Mouse (Mus musculus) hindbrain, embryonic 13.5 days (tissue): ENCODE measurements around the gene Sez6. TPM values are rescaled to one million over a fixed set of nuclear protein-coding genes. Genes with fewer than 3 reads are reported as not detected.

ENCODE experiments used
- ATAC-seq: fragments of 200-750 bp; cut with Nextera tagmentation; 2 replicates; pipeline ENCODE4 v1.8.0; 2017; ENCODE audit warnings: moderate TSS enrichment; ENCODE audit not compliant: low FRiP score
- H3K27ac ChIP-seq: fragments of 300-500 bp; sonication (generic); 2 replicates; pipeline ENCODE4 v1.5.1; 2015; ENCODE audit warnings: inconsistent platforms, mild to moderate bottlenecking, moderate library complexity
- H3K27me3 ChIP-seq: fragments of 300-500 bp; sonication (generic); 2 replicates; pipeline ENCODE4 v1.6.1; 2015; ENCODE audit warnings: mild to moderate bottlenecking, inconsistent platforms
- H3K36me3 ChIP-seq: fragments of 300-500 bp; sonication (generic); 2 replicates; pipeline ENCODE4 v1.6.1; 2015; ENCODE audit warnings: mild to moderate bottlenecking, inconsistent platforms
- H3K4me1 ChIP-seq: fragments of 300-500 bp; sonication (generic); replicated peaks from 2 replicates; pipeline ENCODE4 v1.6.1; 2015; ENCODE audit warnings: inconsistent platforms
- H3K4me2 ChIP-seq: fragments of 300-500 bp; sonication (generic); 2 replicates; pipeline ENCODE4 v1.6.1; 2015; ENCODE audit warnings: inconsistent platforms, mild to moderate bottlenecking, moderate library complexity
- H3K4me3 ChIP-seq: fragments of 300-500 bp; sonication (generic); 2 replicates; pipeline ENCODE4 v1.5.1; 2015; ENCODE audit warnings: mild to moderate bottlenecking, inconsistent platforms
- H3K9ac ChIP-seq: fragments of 300-500 bp; sonication (generic); 2 replicates; pipeline ENCODE4 v1.6.1; 2015; ENCODE audit warnings: mild to moderate bottlenecking, inconsistent platforms
- H3K9me3 ChIP-seq: fragments of 300-500 bp; sonication (generic); 2 replicates; pipeline ENCODE4 v1.6.1; 2016; ENCODE audit warnings: inconsistent platforms
- WGBS: fragments of 180-500 bp; shearing (Covaris S2); methylation state at CpG from one replicate; pipeline ENCODE4 v1.1.7; 2015; 5-methylcytosine and 5-hydroxymethylcytosine counted together
- polyA plus RNA-seq: library from polyadenylated mRNA; unstranded; fragments of >200 nt; fragmentation: Nextera tagmentation; extraction: Ambion mirVana; gene quantifications from 2 replicates; pipeline ENCODE4 v1.2.1, GENCODE M21; 2015

Gene Sez6
- polyA plus RNA-seq, 1 experiment from 2014 or later: 112 TPM

GRCm38 (mm10) chr11:77934111-77934521 lies 3.5 kb downstream of the Sez6 start:
- H3K36me3 ChIP-seq: no peaks in the 10 kb centered on the region
- H3K27me3 ChIP-seq: peaks cover 65% of the 10 kb centered on the region
- peaks cover 95% of the 10 kb centered on the region for H3K4me1 ChIP-seq
- 5% methylated on average over 4 of the region's 4 CpGs for WGBS
- H3K4me3 ChIP-seq: peak overlapping the region; percentile 66
- no peak; the same call in 1 of the 2 replicates for ATAC-seq
- no peaks in the 10 kb centered on the region for H3K9me3 ChIP-seq
- peak overlapping the region; percentile 97 for H3K27ac ChIP-seq
- H3K9ac ChIP-seq: peak overlapping the region; percentile 89
- peak overlapping the region; percentile 87 for H3K4me2 ChIP-seq

GRCm38 (mm10) chr11:77934568-77935311 lies 4.1 kb downstream of the Sez6 start:
- peak overlapping the region; percentile 97 for H3K27ac ChIP-seq
- H3K4me2 ChIP-seq: peak overlapping the region; percentile 87
- no peaks in the 10 kb centered on the region for H3K36me3 ChIP-seq
- H3K9ac ChIP-seq: peak overlapping the region; percentile 89
- ATAC-seq: no peak
- no peaks in the 10 kb centered on the region for H3K9me3 ChIP-seq
- peaks cover 89% of the 10 kb centered on the region for H3K4me1 ChIP-seq
- H3K4me3 ChIP-seq: peak overlapping the region; percentile 66
- 51% methylated on average over 5 of the region's 5 CpGs for WGBS
- peaks cover 72% of the 10 kb centered on the region for H3K27me3 ChIP-seq

- WGBS: 8% methylated on average over 8 of the region's 8 CpGs
- ATAC-seq: no peak
- peaks cover 86% of the 10 kb centered on the region for H3K27me3 ChIP-seq
Observed at GRCm38 (mm10) chr11:77936846-77937245, 6.2 kb downstream of the Sez6 start.

GRCm38 (mm10) chr11:77937649-77938410 lies 7.2 kb downstream of the Sez6 start:
- no peak for ATAC-seq
- WGBS: 18% methylated on average over 4 of the region's 4 CpGs

More at GRCm38 (mm10) chr11:77936846-77937245, 6.2 kb downstream of the Sez6 start:
- Histone ChIP-seq H3K4me3 (peak overlapping the region; percentile 19), H3K27ac (peak overlapping the region; percentile 67), H3K9ac (peak overlapping the region; percentile 51; the same call in 1 of the 2 replicates), H3K36me3 (no peaks in the 10 kb centered on the region), H3K9me3 (no peaks in the 10 kb centered on the region), H3K4me2 (peak overlapping the region; percentile 42), H3K4me1 (peaks cover 80% of the 10 kb centered on the region)

GRCm38 (mm10) chr11:77942230-77942629 lies 11.6 kb downstream of the Sez6 start:
- Histone ChIP-seq H3K4me3 (no peak overlapping the region), H3K27me3 (peaks cover 59% of the 10 kb centered on the region), H3K27ac (peak overlapping the region; percentile 86), H3K36me3 (no peaks in the 10 kb centered on the region), H3K4me1 (peaks cover 57% of the 10 kb centered on the region), H3K4me2 (peak overlapping the region; percentile 15; the same call in 1 of the 2 replicates), H3K9me3 (no peaks in the 10 kb centered on the region), H3K9ac (peak overlapping the region; percentile 46)
- peak; percentile 64; the same call in 1 of the 2 replicates for ATAC-seq
- WGBS: 8% methylated on average over 5 of the region's 5 CpGs

More at GRCm38 (mm10) chr11:77937649-77938410, 7.2 kb downstream of the Sez6 start:
- Histone ChIP-seq H3K9ac (0 out of 2 replicates have a peak overlapping the region, but pooled peaks have one; percentile 39), H3K9me3 (no peaks in the 10 kb centered on the region), H3K36me3 (no peaks in the 10 kb centered on the region), H3K27me3 (peaks cover 77% of the 10 kb centered on the region), H3K27ac (no peak overlapping the region; the same call in 1 of the 2 replicates), H3K4me2 (no peak overlapping the region), H3K4me3 (no peak overlapping the region), H3K4me1 (peaks cover 80% of the 10 kb centered on the region)

- Histone ChIP-seq H3K4me3 (no peak overlapping the region), H3K9me3 (no peaks in the 10 kb centered on the region)
Observed at GRCm38 (mm10) chr11:77947860-77948259, 17.3 kb downstream of the Sez6 start.

GRCm38 (mm10) chr11:77950125-77950685 lies 19.6 kb downstream of the Sez6 start:
- peaks cover 42% of the 10 kb centered on the region for H3K4me1 ChIP-seq
- no peak overlapping the region for H3K4me3 ChIP-seq
- WGBS: 32% methylated on average over 12 of the region's 12 CpGs
- H3K9me3 ChIP-seq: no peaks in the 10 kb centered on the region
- H3K27me3 ChIP-seq: peaks cover 69% of the 10 kb centered on the region
- peaks cover 18% of the 10 kb centered on the region for H3K36me3 ChIP-seq
- H3K27ac ChIP-seq: no peak overlapping the region
- no peak overlapping the region for H3K4me2 ChIP-seq
- ATAC-seq: no peak
- no peak overlapping the region for H3K9ac ChIP-seq

More at GRCm38 (mm10) chr11:77947860-77948259, 17.3 kb downstream of the Sez6 start:
- H3K27me3 ChIP-seq: peaks cover 49% of the 10 kb centered on the region
- WGBS: 4% methylated on average over 9 of the region's 9 CpGs
- no peaks in the 10 kb centered on the region for H3K36me3 ChIP-seq
- H3K27ac ChIP-seq: peak overlapping the region; percentile 71
- peak overlapping the region; percentile 29 for H3K4me2 ChIP-seq
- peaks cover 52% of the 10 kb centered on the region for H3K4me1 ChIP-seq
- peak; percentile 66 for ATAC-seq
- peak overlapping the region; percentile 31; the same call in 1 of the 2 replicates for H3K9ac ChIP-seq

- Histone ChIP-seq H3K27ac (peak overlapping the region; percentile 40; the same call in 1 of the 2 replicates), H3K9ac (no peak overlapping the region), H3K4me2 (no peak overlapping the region), H3K9me3 (no peaks in the 10 kb centered on the region), H3K4me3 (no peak overlapping the region), H3K36me3 (peaks cover 18% of the 10 kb centered on the region), H3K27me3 (peaks cover 69% of the 10 kb centered on the region), H3K4me1 (peaks cover 46% of the 10 kb centered on the region)
- WGBS: 69% methylated on average over 5 of the region's 5 CpGs
- no peak for ATAC-seq
Observed at GRCm38 (mm10) chr11:77950797-77951228, 20.2 kb downstream of the Sez6 start.

- Histone ChIP-seq H3K4me2 (no peak overlapping the region), H3K27ac (no peak overlapping the region), H3K9ac (no peak overlapping the region), H3K27me3 (peaks cover 86% of the 10 kb centered on the region), H3K4me3 (no peak overlapping the region), H3K36me3 (peaks cover 18% of the 10 kb centered on the region), H3K4me1 (peaks cover 50% of the 10 kb centered on the region), H3K9me3 (no peaks in the 10 kb centered on the region)
- no peak for ATAC-seq
- WGBS: 49% methylated on average over 9 of the region's 9 CpGs
Observed at GRCm38 (mm10) chr11:77953671-77954070, 23.1 kb downstream of the Sez6 start.

GRCm38 (mm10) chr11:77956428-77956827 lies 25.8 kb downstream of the Sez6 start:
- 68% methylated on average over 3 of the region's 3 CpGs for WGBS
- H3K4me1 ChIP-seq: peaks cover 58% of the 10 kb centered on the region

GRCm38 (mm10) chr11:77958268-77958667 lies 27.7 kb downstream of the Sez6 start:
- Histone ChIP-seq H3K4me2 (no peak overlapping the region), H3K4me1 (peaks cover 56% of the 10 kb centered on the region), H3K36me3 (peaks cover 18% of the 10 kb centered on the region), H3K4me3 (no peak overlapping the region), H3K27me3 (peaks cover 99% of the 10 kb centered on the region), H3K27ac (0 out of 2 replicates have a peak overlapping the region, but pooled peaks have one; percentile 30), H3K9me3 (no peaks in the 10 kb centered on the region), H3K9ac (0 out of 2 replicates have a peak overlapping the region, but pooled peaks have one; percentile 19)
- ATAC-seq: no peak
- 63% methylated on average over 2 of the region's 2 CpGs for WGBS

More at GRCm38 (mm10) chr11:77956428-77956827, 25.8 kb downstream of the Sez6 start:
- Histone ChIP-seq H3K36me3 (peaks cover 18% of the 10 kb centered on the region), H3K4me2 (no peak overlapping the region), H3K27ac (peak overlapping the region; percentile 67; the same call in 1 of the 2 replicates), H3K9ac (peak overlapping the region; percentile 29; the same call in 1 of the 2 replicates), H3K27me3 (peaks cover 98% of the 10 kb centered on the region), H3K9me3 (no peaks in the 10 kb centered on the region), H3K4me3 (no peak overlapping the region)
- ATAC-seq: no peak
